Mouse (Mus musculus): ENCODE data around the gene Nat8f4.

- TF ChIP-seq CTCF (IDR thresholded peaks at IDR 0.05; ENCODE audit: low read depth) (no peak), EP300 (IDR thresholded peaks at IDR 0.05; ENCODE audit: low read depth) (no peak)
Observed at GRCm38 (mm10) chr6:85884311-85884710, 20.4 kb downstream of the Nat8f4 start.

Measured in heart, postnatal 0 days (tissue).